In the genomic region with DNA sequence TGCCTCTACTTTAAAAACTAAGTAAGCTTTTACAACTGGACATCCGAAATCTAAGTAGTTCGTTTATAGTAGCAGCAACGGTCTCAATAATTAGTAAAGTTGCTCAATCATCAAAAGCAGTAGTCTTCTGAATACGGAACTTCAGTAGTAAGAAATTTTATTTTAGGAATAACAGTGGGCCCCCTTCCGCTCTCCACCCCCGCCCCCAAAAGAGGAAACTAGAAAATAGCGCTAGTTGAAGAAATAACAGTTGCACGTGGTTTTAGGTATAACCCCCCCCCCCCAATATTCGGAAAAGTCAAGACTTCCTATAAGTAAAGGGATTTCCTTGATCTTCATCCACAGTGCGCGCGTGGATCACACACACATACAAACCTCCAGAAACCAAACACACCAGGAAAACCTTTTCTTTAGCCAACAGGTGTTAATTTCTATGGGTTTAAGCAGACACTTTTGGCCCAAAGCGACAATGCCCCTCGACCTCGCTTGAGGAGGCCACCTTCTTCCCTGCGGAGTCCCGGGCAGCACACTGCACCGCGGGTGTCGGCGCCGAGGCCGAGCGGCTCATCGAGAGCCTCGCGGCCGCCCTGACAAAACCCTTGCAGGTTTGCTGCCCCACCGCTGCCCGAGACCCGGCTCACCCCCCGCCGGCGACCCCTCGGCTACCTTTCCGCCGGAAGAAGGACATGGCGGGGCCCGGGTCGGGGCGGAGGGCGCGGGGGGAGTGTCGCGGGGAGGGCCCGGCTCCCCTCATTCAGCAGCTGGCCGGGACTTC, we compare ENCODE assay signal across 8 mouse cellular contexts. TPM values are rescaled to one million over a fixed set of nuclear protein-coding genes. Genes with fewer than 3 reads are reported as not detected.
DNase-seq lines count a peak whose midpoint lies in the region; ATAC-seq and TF ChIP-seq lines count a peak whose summit lies in the region.

No protein-coding gene starts in this region.

- DNase-seq in heart, adult 9 months (ENCODE audit: low spot score in 2 of 2) = no peak
- DNase-seq in liver, embryonic 11.5 days (ENCODE audit: low spot score) = no peak
- no peak for DNase-seq in layer of hippocampus, adult 8-10 months (ENCODE audit: low spot score in 2 of 2)

- peak overlapping the region; percentile 78 for H3ac ChIP-seq in C2C12 (ENCODE audit: control insufficient read depth, insufficient read length, low read depth)

- H3K79me3 ChIP-seq in C2C12 (ENCODE audit: low read depth) = peaks cover 41% of the 10 kb centered on the region

- H3K79me2 ChIP-seq in C2C12 (ENCODE audit: control insufficient read depth, insufficient read depth) = peaks cover 54% of the 10 kb centered on the region

- WGBS in heart, embryonic 11.5 days (ENCODE audit: insufficient replicate concordance) = 1% methylated on average over 47 of the region's 47 CpGs
- 1% methylated on average over 47 of the region's 47 CpGs for WGBS in liver, embryonic 11.5 days
- under 1% methylated on average over 47 of the region's 47 CpGs for WGBS in stomach, embryonic 16.5 days

- peak overlapping the region; percentile 96 for H3K9ac ChIP-seq in heart, embryonic 11.5 days (ENCODE audit: low read depth, low read length)
- H3K9ac ChIP-seq in liver, embryonic 11.5 days (ENCODE audit: low read depth, low read length) = peak overlapping the region; percentile 96
- peak overlapping the region; percentile 96 for H3K9ac ChIP-seq in stomach, embryonic 16.5 days (ENCODE audit: low read length)

- H3K27me3 ChIP-seq in heart, embryonic 11.5 days (ENCODE audit: control insufficient read depth, insufficient read depth, low read length) = no peaks in the 10 kb centered on the region
- H3K27me3 ChIP-seq in C2C12 (ENCODE audit: control insufficient read depth, insufficient read depth, insufficient read length) = no peaks in the 10 kb centered on the region
- no peaks in the 10 kb centered on the region for H3K27me3 ChIP-seq in liver, embryonic 11.5 days (replicated peaks; ENCODE audit: control insufficient read depth, insufficient read depth, low read length)
- no peaks in the 10 kb centered on the region for H3K27me3 ChIP-seq in stomach, embryonic 16.5 days (ENCODE audit: control insufficient read depth, insufficient read depth, low read length)

- no peaks in the 10 kb centered on the region for H3K9me3 ChIP-seq in heart, embryonic 11.5 days (replicated peaks; ENCODE audit: control insufficient read depth, low read length)
- no peaks in the 10 kb centered on the region for H3K9me3 ChIP-seq in liver, embryonic 11.5 days (ENCODE audit: control insufficient read depth, low read length)
- H3K9me3 ChIP-seq in stomach, embryonic 16.5 days (replicated peaks; ENCODE audit: control insufficient read depth, low read length) = no peaks in the 10 kb centered on the region

- H3K4me2 ChIP-seq in heart, embryonic 11.5 days = peak overlapping the region; percentile 92
- H3K4me2 ChIP-seq in liver, embryonic 11.5 days = peak overlapping the region; percentile 95
- H3K4me2 ChIP-seq in stomach, embryonic 16.5 days (ENCODE audit: low read depth, low read length) = peak overlapping the region; percentile 75

- peaks cover 13% of the 10 kb centered on the region for H3K4me1 ChIP-seq in heart, embryonic 11.5 days (ENCODE audit: control insufficient read depth, insufficient read depth, low read length)
- H3K4me1 ChIP-seq in liver, embryonic 11.5 days (replicated peaks; ENCODE audit: control insufficient read depth, insufficient read depth, low read length) = peaks cover 25% of the 10 kb centered on the region
- H3K4me1 ChIP-seq in stomach, embryonic 16.5 days (ENCODE audit: control insufficient read depth, insufficient read depth, low read length) = peaks cover 17% of the 10 kb centered on the region

- H3K4me3 ChIP-seq in heart, embryonic 11.5 days (ENCODE audit: low read depth, low read length) = peak overlapping the region; percentile 90
- peak overlapping the region; percentile 96 for H3K4me3 ChIP-seq in C2C12 (ENCODE audit: insufficient read depth, poor library complexity, severe bottlenecking)
- peak overlapping the region; percentile 99 for H3K4me3 ChIP-seq in liver, embryonic 11.5 days (ENCODE audit: low read depth, low read length)
- H3K4me3 ChIP-seq in stomach, embryonic 16.5 days (replicated peaks; ENCODE audit: low read length) = peak overlapping the region; percentile 94

- H3K27ac ChIP-seq in heart, embryonic 11.5 days (ENCODE audit: low read depth, low read length) = peak overlapping the region; percentile 95
- peak overlapping the region; percentile 96 for H3K27ac ChIP-seq in liver, embryonic 11.5 days (ENCODE audit: low read depth, low read length)
- peak overlapping the region; percentile 93 for H3K27ac ChIP-seq in stomach, embryonic 16.5 days (ENCODE audit: low read length)

- no peak for TF ChIP-seq CTCF in C2C12 (IDR thresholded peaks at IDR 0.05; ENCODE audit: control insufficient read depth, insufficient read depth, insufficient read length)

- peak; percentile 56 for ATAC-seq in heart, embryonic 11.5 days (replicated peaks; ENCODE audit: insufficient number of reproducible peaks, low FRiP score, low TSS enrichment)
- ATAC-seq in erythroblast, adult 5-6 weeks (replicated peaks; ENCODE audit: low FRiP score, poor library complexity, severe bottlenecking) = peak; percentile 20; the same call in 1 of the 2 replicates
- ATAC-seq in liver, embryonic 11.5 days (replicated peaks; ENCODE audit: low FRiP score) = peak; percentile 60
- no peak for ATAC-seq in stomach, embryonic 16.5 days (ENCODE audit: insufficient read depth, low FRiP score)
- no peak for ATAC-seq in activated CD4-positive, CD25-positive, alpha-beta regulatory T cell, adult 4 months

- no peaks in the 10 kb centered on the region for H3K36me3 ChIP-seq in heart, embryonic 11.5 days (ENCODE audit: control insufficient read depth, insufficient read depth, low read length)
- peaks cover 13% of the 10 kb centered on the region for H3K36me3 ChIP-seq in C2C12 (ENCODE audit: control insufficient read depth, insufficient read depth)
- H3K36me3 ChIP-seq in liver, embryonic 11.5 days (ENCODE audit: control insufficient read depth, insufficient read depth, low read length) = no peaks in the 10 kb centered on the region
- H3K36me3 ChIP-seq in stomach, embryonic 16.5 days (ENCODE audit: control insufficient read depth, insufficient read depth, low read length) = no peaks in the 10 kb centered on the region

TF ChIP-seq in C2C12, 6 proteins besides CTCF, POLR2A, EP300 and RAD21:
- no peak for TF ChIP-seq MYOG (IDR thresholded peaks at IDR 0.05; ENCODE audit: control insufficient read depth, extremely low read depth, insufficient read length)
- TF ChIP-seq MAX (IDR thresholded peaks at IDR 0.05) = no peak
- TF ChIP-seq USF1 (IDR thresholded peaks at IDR 0.05; ENCODE audit: low read depth) = no peak
TF ChIP-seq in C2C12: peak in this region for 0.

RNA-seq across cellular contexts. Expression of gene Akap10, which starts 0.5 kb away (rescaled TPM):
- polyA plus RNA-seq in heart, embryonic 11.5 days (2014; fragmentation: Nextera tagmentation; extraction: Ambion mirVana) = 17.3 and 19.0 TPM in 2 replicates
- 6.0 TPM for polyA plus RNA-seq in C2C12 (2012; fragmentation: generic; extraction: Trizol)
- 20.4 and 22.8 TPM in 2 replicates for total RNA-seq in erythroblast, adult 5-6 weeks (2015; ENCODE audit: low replicate concordance)
- total RNA-seq in erythroblast, adult 5-6 weeks (2017; ENCODE audit: low replicate concordance) = 18.3 and 20.4 TPM in 2 replicates
- polyA plus RNA-seq in liver, embryonic 11.5 days (2014; fragmentation: Nextera tagmentation; extraction: Ambion mirVana) = 17.9 and 19.4 TPM in 2 replicates
- polyA plus RNA-seq in stomach, embryonic 16.5 days (2015; fragmentation: Nextera tagmentation; extraction: Ambion mirVana) = 12.2 and 14.1 TPM in 2 replicates
- polyA plus RNA-seq in activated CD4-positive, CD25-positive, alpha-beta regulatory T cell, adult 4 months (2017; shearing (Covaris generic)) = 10 to 100 TPM; 19.4 to 23.8 TPM
- total RNA-seq in layer of hippocampus, adult 8-10 months (2022) = 10 to 100 TPM; 29.5 to 39.3 (median 34.1) TPM

RNA-seq across cellular contexts. Expression of gene Specc1, which starts 27.1 kb away (rescaled TPM):
- polyA plus RNA-seq in heart, embryonic 11.5 days (2014; fragmentation: Nextera tagmentation; extraction: Ambion mirVana) = 11.3 and 17.1 TPM in 2 replicates
- 59.2 TPM for polyA plus RNA-seq in C2C12 (2012; fragmentation: generic; extraction: Trizol)
- total RNA-seq in erythroblast, adult 5-6 weeks (2015; ENCODE audit: low replicate concordance) = 950 and 990 TPM in 2 replicates
- 2,020 and 2,075 TPM in 2 replicates for total RNA-seq in erythroblast, adult 5-6 weeks (2017; ENCODE audit: low replicate concordance)
- 23.6 and 23.7 TPM in 2 replicates for polyA plus RNA-seq in liver, embryonic 11.5 days (2014; fragmentation: Nextera tagmentation; extraction: Ambion mirVana)
- polyA plus RNA-seq in stomach, embryonic 16.5 days (2015; fragmentation: Nextera tagmentation; extraction: Ambion mirVana) = 7.6 and 7.7 TPM in 2 replicates
- polyA plus RNA-seq in activated CD4-positive, CD25-positive, alpha-beta regulatory T cell, adult 4 months (2017; shearing (Covaris generic)) = 1 to 10 TPM; 2.6 to 3.4 TPM
- 100 to 1,000 TPM in 1 of 4 experiments, 10 to 100 TPM in 3; 72.3 to 103 (median 91.0) TPM for total RNA-seq in layer of hippocampus, adult 8-10 months (2022)

Comparison
In these comparisons a context has a peak if more than half of its experiments do, and no peak if none do; other contexts are left out.
1. ATAC-seq: peak in heart, embryonic 11.5 days (single experiment), erythroblast, adult 5-6 weeks (single experiment) and liver, embryonic 11.5 days (single experiment); none in stomach, embryonic 16.5 days (single experiment) and activated CD4-positive, CD25-positive, alpha-beta regulatory T cell, adult 4 months (single experiment).
2. Peak in every context shown above with its lines, with median percentiles within 50 percentile points of each other: H3K27ac ChIP-seq, H3K4me2 ChIP-seq, H3K4me3 ChIP-seq and H3K9ac ChIP-seq.